Mouse (Mus musculus) E14TG2a.4 (cell line): ENCODE measurements at regions not wholly inside any gene's neighbourhood (a gene's known extent, or its start where the extent isn't known, plus 50 kb on each side); places are given as distances from the start of the nearest gene placed in this dataset.

Source experiments
- CTCF ChIP-seq: conservative IDR thresholded peaks from 2 replicates; pipeline ENCODE4 v1.5.1; 2014; ENCODE audit warnings: low read length
- NANOG ChIP-seq: IDR thresholded peaks from 2 replicates; pipeline ENCODE4 v1.6.1; 2014; ENCODE audit warnings: borderline replicate concordance, low read length, mixed read lengths
- POU5F1 ChIP-seq: IDR thresholded peaks from 2 replicates; pipeline ENCODE4 v1.6.1; 2014; ENCODE audit warnings: low read length, borderline replicate concordance

DNA sequence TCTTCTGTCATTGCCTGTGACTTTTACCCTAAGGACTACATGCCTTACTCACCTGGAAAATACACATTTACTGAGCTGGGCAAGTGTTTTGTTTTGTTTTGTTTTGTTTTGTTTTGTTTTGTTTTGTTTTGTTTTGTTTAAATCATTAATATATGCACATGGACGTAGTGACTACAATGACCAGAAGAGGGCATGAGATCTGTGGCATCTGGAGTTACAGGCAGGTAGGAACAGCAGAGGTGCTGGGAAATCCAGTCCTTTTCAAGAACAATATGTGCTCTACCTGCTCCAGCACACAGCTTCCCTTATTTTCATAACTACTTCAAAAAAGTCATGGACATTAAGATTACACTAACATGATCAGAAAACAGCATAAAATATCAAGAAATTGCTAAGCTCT, 324.4 kb upstream of the Thbs1 start:
- no peak for TF ChIP-seq NANOG
- TF ChIP-seq CTCF: 0 out of 2 replicates have a peak, but pooled peaks have one; percentile 7
- TF ChIP-seq POU5F1: no peak
